ENCODE assay signal across 9 mouse cellular contexts in the genomic region with DNA sequence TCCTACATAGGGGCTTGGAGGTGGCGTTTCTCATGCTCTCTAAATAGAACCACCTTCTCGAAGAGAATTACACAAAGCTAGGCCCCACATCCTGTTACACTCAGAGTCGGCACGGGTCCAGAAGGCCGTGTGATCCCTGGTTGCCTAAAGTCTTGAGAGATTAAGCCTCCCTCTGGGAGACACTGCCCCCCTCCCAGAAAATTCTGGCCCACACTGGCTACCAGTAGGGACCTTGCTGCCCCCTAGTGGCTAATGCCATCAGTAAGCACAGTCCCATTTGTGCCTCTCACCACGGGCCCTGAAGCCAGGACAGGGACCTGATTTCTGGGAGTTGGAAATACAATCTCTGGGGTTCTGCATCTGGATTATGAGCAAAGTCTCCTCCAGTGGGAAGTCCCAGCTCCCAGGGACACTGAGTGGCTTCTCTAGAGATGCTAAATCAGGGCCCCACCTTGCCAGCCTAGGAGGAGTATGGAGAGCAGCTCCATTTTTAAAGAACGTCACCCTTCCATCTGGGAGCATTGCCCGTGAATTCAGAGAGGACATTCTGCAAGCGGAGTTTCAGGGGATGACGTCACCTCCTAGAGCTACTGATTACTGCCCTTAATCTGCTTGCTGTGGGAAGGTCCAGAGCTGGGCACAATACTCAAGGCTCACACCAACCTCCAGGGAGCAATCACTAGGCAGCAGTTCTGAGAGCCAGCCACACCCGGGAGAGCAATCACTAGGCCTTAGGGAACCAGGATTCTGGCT.
DNase-seq lines count a peak whose midpoint lies in the region; ATAC-seq and TF ChIP-seq lines count a peak whose summit lies in the region.
"Had no signal": no experiment of that assay in that cellular context is flagged by ENCODE, and none has a peak within 500 bp of the region (broad histone marks: within the 10 kb centered on the region; RNA-seq: fewer than 3 reads in every experiment).

No protein-coding gene starts in this region.

- H3K36me3 ChIP-seq in E14TG2a.4 (ENCODE audit: insufficient read depth, low read length), result no peaks in the 10 kb centered on the region
- H3K36me3 ChIP-seq in forebrain, embryonic 12.5 days (replicated peaks), result no peaks in the 10 kb centered on the region
- peaks cover 17% of the 10 kb centered on the region for H3K36me3 ChIP-seq in heart, postnatal 0 days (replicated peaks; ENCODE audit: control insufficient read depth, insufficient read depth, low read length)
- peaks cover 17% of the 10 kb centered on the region for H3K36me3 ChIP-seq in lung, embryonic 15.5 days

- H3K27me3 ChIP-seq in E14TG2a.4 (ENCODE audit: insufficient read depth, low read length), result peaks cover 40% of the 10 kb centered on the region
- no peaks in the 10 kb centered on the region for H3K27me3 ChIP-seq in forebrain, embryonic 12.5 days
- no peaks in the 10 kb centered on the region for H3K27me3 ChIP-seq in heart, postnatal 0 days (ENCODE audit: control insufficient read depth, insufficient read depth, low read length)
- no peaks in the 10 kb centered on the region for H3K27me3 ChIP-seq in lung, embryonic 15.5 days
- H3K27me3 ChIP-seq: embryonic facial prominence, embryonic 15.5 days had no signal

- TF ChIP-seq EP300 in heart, postnatal 0 days (IDR thresholded peaks at IDR 0.05; ENCODE audit: low read depth), result peak; percentile 62; the same call in 1 of the 2 replicates

- WGBS in forebrain, embryonic 12.5 days, result 25% methylated on average over 11 of the region's 11 CpGs
- WGBS in heart, postnatal 0 days, result 12% methylated on average over 11 of the region's 11 CpGs
- 24% methylated on average over 11 of the region's 11 CpGs for WGBS in lung, embryonic 15.5 days

- H3K27ac ChIP-seq in forebrain, embryonic 12.5 days, result no peak overlapping the region
- peak overlapping the region; percentile 79 for H3K27ac ChIP-seq in heart, postnatal 0 days (ENCODE audit: low read depth)
- no peak overlapping the region for H3K27ac ChIP-seq in lung, embryonic 15.5 days
- H3K27ac ChIP-seq: embryonic facial prominence, embryonic 15.5 days had no signal

- H3K4me3 ChIP-seq in E14TG2a.4 (replicated peaks; ENCODE audit: low read length), result no peak overlapping the region
- no peak overlapping the region for H3K4me3 ChIP-seq in forebrain, embryonic 12.5 days (replicated peaks)
- no peak overlapping the region for H3K4me3 ChIP-seq in heart, postnatal 0 days (ENCODE audit: low read depth, low read length)
- no peak overlapping the region for H3K4me3 ChIP-seq in lung, embryonic 15.5 days
- H3K4me3 ChIP-seq: embryonic facial prominence, embryonic 15.5 days had no signal

- H3K4me2 ChIP-seq in forebrain, embryonic 12.5 days, result peak overlapping the region; percentile 19; the same call in 1 of the 2 replicates
- H3K4me2 ChIP-seq in heart, postnatal 0 days (ENCODE audit: low read depth, low read length), result no peak overlapping the region
- no peak overlapping the region for H3K4me2 ChIP-seq in lung, embryonic 15.5 days
- H3K4me2 ChIP-seq: embryonic facial prominence, embryonic 15.5 days had no signal

- no peaks in the 10 kb centered on the region for H3K9me3 ChIP-seq in E14TG2a.4 (ENCODE audit: low read length)
- no peaks in the 10 kb centered on the region for H3K9me3 ChIP-seq in forebrain, embryonic 12.5 days
- no peaks in the 10 kb centered on the region for H3K9me3 ChIP-seq in heart, postnatal 0 days (replicated peaks; ENCODE audit: control insufficient read depth, low read length)
- no peaks in the 10 kb centered on the region for H3K9me3 ChIP-seq in lung, embryonic 15.5 days
- H3K9me3 ChIP-seq: embryonic facial prominence, embryonic 15.5 days had no signal

- peak; percentile 79 for TF ChIP-seq CTCF in E14TG2a.4 (conservative IDR thresholded peaks at IDR 0.05; ENCODE audit: low read length)
- peak; percentile 88 for TF ChIP-seq CTCF in heart, postnatal 0 days (IDR thresholded peaks at IDR 0.05; ENCODE audit: low read depth)

- DNase-seq in c-Kit-negative CD71-positive TER-119-positive erythroid progenitor cells, embryonic 14.5 days (ENCODE audit: low read depth, low spot score), result peak; percentile 19
- DNase-seq in heart, postnatal 0 days (ENCODE audit: low spot score), result peak; percentile 87
- peak; percentile 87 to 91 for DNase-seq in kidney, postnatal 36 days
- peak; percentile 61 for DNase-seq in ovary, postnatal 14 days (ENCODE audit: low spot score)
- peak; percentile 72 for DNase-seq in thymus, postnatal 14 days

- H3K4me1 ChIP-seq in E14TG2a.4 (replicated peaks; ENCODE audit: low read depth, low read length), result peaks cover 35% of the 10 kb centered on the region
- peaks cover 21% of the 10 kb centered on the region for H3K4me1 ChIP-seq in forebrain, embryonic 12.5 days
- H3K4me1 ChIP-seq in heart, postnatal 0 days (ENCODE audit: control insufficient read depth, insufficient read depth), result peaks cover 24% of the 10 kb centered on the region
- H3K4me1 ChIP-seq in lung, embryonic 15.5 days, result peaks cover 30% of the 10 kb centered on the region

- no peak overlapping the region; the same call in 1 of the 2 replicates for H3K9ac ChIP-seq in forebrain, embryonic 12.5 days
- no peak overlapping the region; the same call in 1 of the 2 replicates for H3K9ac ChIP-seq in heart, postnatal 0 days (replicated peaks; ENCODE audit: low read depth, low read length)
- no peak overlapping the region for H3K9ac ChIP-seq in lung, embryonic 15.5 days
- H3K9ac ChIP-seq: embryonic facial prominence, embryonic 15.5 days had no signal

- ATAC-seq in forebrain, embryonic 12.5 days (ENCODE audit: low FRiP score), result peak; percentile 47
- peak; percentile 76 for ATAC-seq in heart, postnatal 0 days (ENCODE audit: insufficient read depth, low read depth)
- peak; percentile 48; the same call in 1 of the 2 replicates for ATAC-seq in lung, embryonic 15.5 days (ENCODE audit: borderline replicate concordance, extremely low read depth, low FRiP score, low TSS enrichment)

Comparison
In these comparisons a context has a peak if more than half of its experiments do, and no peak if none do; other contexts are left out.
1. DNase-seq: peak in every context shown above with its lines; median percentile 89 in kidney, postnatal 36 days; 87 in heart, postnatal 0 days; 72 in thymus, postnatal 14 days; 61 in ovary, postnatal 14 days; 19 in c-Kit-negative CD71-positive TER-119-positive erythroid progenitor cells, embryonic 14.5 days.